Mouse (Mus musculus) common myeloid progenitor, adult 5-6 weeks (primary cell): Measurements from ENCODE around the gene Nav1. TPM values are rescaled to one million over a fixed set of nuclear protein-coding genes. Genes with fewer than 3 reads are reported as not detected.
"Not testable (repeated sequence)": the region's sequence is repeated elsewhere in the genome, so short reads cannot be mapped to it uniquely, and the experiment has no call there.

Source experiments
- ATAC-seq: replicated peaks from 2 replicates; pipeline ENCODE4 v1.8.0; 2016; ENCODE audit warnings: low read depth, mild to moderate bottlenecking, moderate TSS enrichment, inconsistent platforms; ENCODE audit not compliant: poor library complexity, severe bottlenecking
- total RNA-seq: library from RNA; stranded (forward); fragments of 200-1000, 187-1606 nt; gene quantifications from 2 replicates; pipeline ENCODE4 v1.2.3, GENCODE M21; 2017

Gene Nav1
- total RNA-seq, 1 experiment from 2014 or later: 7.7 TPM

- ATAC-seq: no peak
Measured at GRCm38 (mm10) chr1:135502750-135503149, 104.3 kb downstream of the Nav1 start.

- no peak for ATAC-seq
Measured at GRCm38 (mm10) chr1:135502135-135502534, 105.0 kb downstream of the Nav1 start.

- ATAC-seq: no peak
Measured at GRCm38 (mm10) chr1:135498455-135499358, 108.4 kb downstream of the Nav1 start.

GRCm38 (mm10) chr1:135495048-135495447 lies 112.0 kb downstream of the Nav1 start:
- ATAC-seq: no peak

- no peak for ATAC-seq
Measured at GRCm38 (mm10) chr1:135493862-135494261, 113.2 kb downstream of the Nav1 start.

- no peak for ATAC-seq
Measured at GRCm38 (mm10) chr1:135492406-135492805, 114.7 kb downstream of the Nav1 start.

GRCm38 (mm10) chr1:135490931-135491666 lies 116.0 kb downstream of the Nav1 start:
- no peak for ATAC-seq

GRCm38 (mm10) chr1:135488879-135489278 lies 118.2 kb downstream of the Nav1 start:
- no peak for ATAC-seq

GRCm38 (mm10) chr1:135485179-135485578 lies 121.9 kb downstream of the Nav1 start:
- no peak for ATAC-seq

- not testable (repeated sequence) for ATAC-seq
Measured at GRCm38 (mm10) chr1:135484503-135485051, 122.5 kb downstream of the Nav1 start.

GRCm38 (mm10) chr1:135483971-135484370 lies 123.1 kb downstream of the Nav1 start:
- ATAC-seq: no peak

GRCm38 (mm10) chr1:135482666-135483065 lies 124.4 kb downstream of the Nav1 start:
- ATAC-seq: no peak

GRCm38 (mm10) chr1:135481656-135482055 lies 125.4 kb downstream of the Nav1 start:
- no peak for ATAC-seq

- no peak for ATAC-seq
Measured at GRCm38 (mm10) chr1:135480815-135481214, 126.3 kb downstream of the Nav1 start.

- ATAC-seq: no peak
Measured at GRCm38 (mm10) chr1:135475571-135475895, 131.6 kb downstream of the Nav1 start.

GRCm38 (mm10) chr1:135474861-135475570 lies 132.1 kb downstream of the Nav1 start:
- ATAC-seq: no peak

- no peak for ATAC-seq
Measured at GRCm38 (mm10) chr1:135472536-135472935, 134.6 kb downstream of the Nav1 start.

GRCm38 (mm10) chr1:135471742-135472141 lies 135.4 kb downstream of the Nav1 start:
- 0 out of 2 replicates have a peak, but pooled peaks have one; percentile 42 for ATAC-seq

GRCm38 (mm10) chr1:135470546-135470945 lies 136.5 kb downstream of the Nav1 start:
- ATAC-seq: no peak

GRCm38 (mm10) chr1:135467462-135467861 lies 139.6 kb downstream of the Nav1 start:
- no peak for ATAC-seq
